Mouse (Mus musculus): Measurements from ENCODE around the gene Ap1s2.

Ap1s2 gene

DNA sequence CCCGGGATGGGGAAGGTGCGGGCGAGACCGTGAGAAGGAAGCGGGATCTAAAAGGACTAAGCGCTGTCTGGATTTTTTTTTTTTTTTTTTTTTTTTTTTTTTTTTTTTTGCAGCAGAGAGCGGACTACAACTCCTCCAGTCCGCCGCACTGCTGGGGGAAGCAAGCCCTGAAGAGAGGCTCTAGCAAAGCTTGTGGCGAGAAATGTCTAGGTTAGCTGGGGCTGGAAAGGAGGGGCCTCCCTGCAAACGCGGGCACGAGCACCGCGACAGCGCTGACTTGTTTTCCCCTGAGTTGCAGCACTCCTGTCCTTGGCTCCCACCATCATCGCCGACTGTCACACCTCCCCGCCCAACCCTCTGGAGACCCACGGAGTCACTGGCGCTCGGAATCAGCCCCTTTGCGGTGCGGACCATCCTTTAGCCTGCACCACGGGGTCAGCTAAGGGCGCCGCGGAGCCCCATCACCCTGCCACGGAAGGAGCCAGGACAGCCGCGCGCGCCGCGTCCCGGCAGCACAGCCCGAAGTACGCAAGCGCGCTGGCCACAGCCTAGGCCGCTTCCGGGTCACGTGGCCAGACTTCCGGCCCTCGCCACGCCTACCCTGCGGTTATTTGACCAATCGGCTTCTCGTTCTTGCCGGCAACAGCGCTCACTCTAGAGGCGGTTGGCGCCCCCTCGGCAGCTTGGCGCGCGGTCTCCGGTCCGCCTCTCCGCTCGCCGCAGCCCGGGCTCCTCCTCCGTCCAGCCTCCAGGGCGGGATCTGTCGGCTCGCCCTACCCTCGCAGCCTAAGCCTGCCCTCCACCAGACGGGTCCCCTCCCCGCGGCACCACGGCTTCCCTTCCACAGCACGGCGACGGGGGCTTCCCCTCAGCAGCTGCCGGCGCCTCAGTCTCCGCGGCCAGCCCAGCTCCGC, at the start of gene Ap1s2:
Ap1s2 (plus strand) TSS at position 681 of the 914 bp plus-strand sequence.
- DNase-seq, result peak; percentile 95 to 96

DNA sequence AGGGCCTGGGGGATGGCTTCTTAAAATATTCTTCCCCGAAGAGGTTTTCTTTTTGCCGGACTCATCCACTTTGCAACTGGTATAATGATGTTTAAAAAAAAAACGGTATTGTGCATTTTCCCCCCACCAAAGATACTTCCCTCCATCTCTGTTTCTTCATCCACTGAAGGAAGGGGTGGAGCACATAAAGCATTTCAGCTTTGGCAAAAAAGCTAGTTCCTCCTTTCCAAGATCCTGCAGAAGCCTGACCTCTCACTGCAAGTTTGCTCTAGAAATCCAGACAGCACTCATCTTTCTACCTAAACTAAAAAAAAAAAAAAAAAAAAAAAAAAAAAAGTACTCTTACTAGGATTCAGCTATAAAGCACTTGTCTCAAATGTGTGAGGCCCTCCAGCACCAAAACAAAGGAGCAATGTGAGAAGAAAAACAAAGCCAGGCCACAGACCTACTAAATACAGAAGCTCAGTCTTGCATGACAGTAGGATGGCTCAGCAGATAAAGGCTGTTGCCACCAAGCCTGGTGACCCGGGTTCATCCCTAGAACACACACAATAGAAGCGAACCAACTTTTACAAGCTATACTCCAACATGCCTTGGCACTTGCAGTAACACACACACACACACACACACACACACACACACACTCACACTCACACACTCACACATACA, 41.0 kb upstream of the Ap1s2 start:
- no peak for DNase-seq

DNA sequence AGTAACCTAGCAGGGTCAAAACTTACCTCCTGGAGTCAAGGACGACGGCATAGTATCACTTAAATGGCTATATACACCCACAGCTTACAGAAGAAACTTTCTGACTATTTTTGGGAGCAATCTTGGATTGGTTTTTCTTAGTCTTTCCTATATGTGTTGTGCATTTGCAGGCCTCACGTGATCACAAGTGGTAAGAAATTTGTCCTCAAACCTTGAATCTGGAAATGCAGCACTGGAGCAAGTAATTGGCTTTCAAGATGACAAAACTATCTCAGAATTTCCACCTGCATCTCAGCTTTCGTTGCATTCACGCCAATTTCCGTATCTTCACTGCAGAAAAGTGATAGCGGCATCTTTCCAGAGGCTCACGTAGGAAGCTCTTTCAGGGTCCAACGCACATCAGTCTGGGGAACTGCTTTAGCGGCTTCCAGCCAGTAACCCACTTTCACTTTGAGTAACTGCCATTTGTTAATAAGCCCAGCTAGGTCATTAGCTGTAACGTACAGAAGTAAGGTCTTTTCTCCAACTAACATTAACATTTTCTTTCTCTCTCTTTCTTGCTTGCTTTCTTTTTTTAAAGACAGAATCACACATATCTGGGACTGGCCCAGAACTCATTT, 40.0 kb upstream of the Ap1s2 start:
- DNase-seq, result no peak

DNA sequence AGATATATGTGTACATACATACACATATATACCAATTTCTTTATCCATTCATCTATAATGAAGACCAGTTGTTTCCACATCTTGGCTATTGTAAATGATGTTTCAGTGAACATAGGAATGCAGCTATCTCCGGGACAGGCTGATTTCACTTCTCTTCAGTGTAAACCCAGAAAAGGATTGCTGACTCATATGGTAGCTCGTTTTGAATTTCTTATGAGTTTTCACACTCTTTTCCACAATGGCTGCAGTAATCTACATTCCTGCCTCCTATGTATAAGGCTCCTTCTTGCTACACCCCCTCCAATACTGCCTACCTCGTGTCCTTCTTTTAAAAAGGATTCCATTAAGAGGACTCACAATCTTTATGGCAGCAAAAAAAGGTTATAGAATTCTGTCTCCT, 32.9 kb upstream of the Ap1s2 start:
- no peak for DNase-seq

DNA sequence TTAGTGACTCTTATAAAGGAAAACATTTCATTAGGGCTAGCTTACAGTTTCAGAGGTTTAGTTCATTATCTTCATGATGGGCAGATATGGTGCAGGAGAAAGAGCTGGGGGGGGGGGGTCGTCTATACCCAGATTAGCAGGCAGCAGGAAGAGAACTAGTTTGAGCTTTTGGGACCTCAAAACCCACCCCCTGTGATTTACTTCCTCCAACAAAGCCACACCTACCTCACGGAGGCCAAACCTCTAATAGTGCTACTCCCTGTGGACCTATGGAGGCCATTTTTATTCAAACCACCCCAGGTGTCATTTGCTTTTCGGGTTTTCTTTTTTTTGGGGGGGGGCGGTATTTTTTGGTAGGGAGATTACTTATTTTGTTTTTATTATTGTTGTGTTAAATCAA, 32.2 kb upstream of the Ap1s2 start:
- DNase-seq, result no peak

DNA sequence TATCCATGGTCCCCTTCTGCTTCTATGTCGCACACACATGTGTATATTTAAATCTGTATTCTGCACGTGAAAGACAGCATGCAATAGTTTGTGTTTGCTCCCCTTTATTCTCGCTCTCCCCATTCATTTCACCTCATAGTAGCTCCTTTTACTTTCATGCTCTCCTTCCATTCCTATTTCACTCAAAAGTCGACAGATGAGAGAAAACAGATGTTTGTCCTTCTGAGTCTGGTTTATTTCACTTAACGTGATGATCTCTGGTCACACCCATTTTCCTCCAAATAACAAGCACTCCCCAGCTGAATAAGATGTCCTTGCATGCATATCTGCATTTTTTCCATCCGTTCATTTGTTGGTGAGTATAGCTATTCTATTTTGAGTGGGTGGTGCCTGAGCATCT, 29.8 kb upstream of the Ap1s2 start:
- no peak for DNase-seq

DNA sequence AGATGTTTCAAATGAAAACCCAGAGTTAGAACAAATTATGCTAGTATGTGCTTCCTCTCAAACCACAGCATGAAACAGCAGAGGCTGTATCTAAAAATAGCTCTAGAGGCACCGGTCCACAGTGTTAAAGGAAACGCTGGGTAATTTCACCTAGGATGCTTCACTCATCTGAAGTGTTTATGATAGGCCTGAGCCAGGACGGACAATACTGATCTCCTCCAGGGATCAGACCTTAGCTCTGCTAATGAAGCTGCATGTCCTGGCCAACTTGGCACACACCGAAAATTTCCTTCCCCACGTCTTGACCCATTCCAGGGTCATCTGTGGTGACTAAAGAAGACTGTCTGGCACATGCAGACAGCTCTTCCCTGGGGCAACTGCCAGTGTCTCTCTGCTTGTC, 29.4 kb upstream of the Ap1s2 start:
- DNase-seq, result peak in 1 of 2 experiments; percentile 1

DNA sequence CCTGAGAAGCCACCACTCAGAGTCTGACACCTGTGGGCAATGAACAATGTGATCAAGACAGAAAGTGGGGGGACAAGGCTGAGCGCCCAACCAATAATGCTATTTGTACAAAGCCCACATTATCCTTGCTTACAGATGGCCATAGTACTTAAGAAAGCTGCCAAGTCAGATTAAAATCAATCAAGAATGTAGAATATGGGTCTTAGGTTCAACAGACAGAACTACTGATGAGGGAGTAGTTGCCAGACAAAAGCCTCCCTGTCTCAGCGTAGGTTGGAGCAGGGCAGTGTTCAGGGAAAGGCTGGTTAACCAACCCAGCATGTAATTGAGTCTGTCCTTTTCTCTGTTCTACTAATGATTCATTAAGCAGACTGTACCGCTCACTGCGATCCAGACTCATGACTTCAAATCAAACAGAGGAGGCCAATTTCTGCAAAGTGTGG, 23.3 kb upstream of the Ap1s2 start:
- no peak for DNase-seq

DNA sequence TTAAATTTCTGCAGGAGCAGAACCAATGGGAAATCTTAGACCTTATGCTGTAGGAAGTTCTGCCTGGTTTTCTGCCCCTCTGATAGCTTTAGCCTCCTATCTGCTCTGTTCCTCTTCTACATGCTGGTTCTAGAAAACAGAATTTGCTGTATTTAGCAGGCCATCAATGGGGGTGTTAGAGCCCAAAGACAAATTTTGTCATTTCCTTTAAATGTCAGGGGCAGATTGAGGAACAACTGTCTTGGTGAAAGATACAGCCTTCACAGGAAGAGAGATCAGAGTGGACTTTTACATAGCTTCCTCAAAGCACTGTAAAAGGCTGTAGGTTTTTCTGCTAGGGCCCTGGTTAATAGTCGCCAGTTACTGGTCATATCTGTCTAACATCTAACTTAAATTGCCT, 11.5 kb upstream of the Ap1s2 start:
- no peak for DNase-seq

DNA sequence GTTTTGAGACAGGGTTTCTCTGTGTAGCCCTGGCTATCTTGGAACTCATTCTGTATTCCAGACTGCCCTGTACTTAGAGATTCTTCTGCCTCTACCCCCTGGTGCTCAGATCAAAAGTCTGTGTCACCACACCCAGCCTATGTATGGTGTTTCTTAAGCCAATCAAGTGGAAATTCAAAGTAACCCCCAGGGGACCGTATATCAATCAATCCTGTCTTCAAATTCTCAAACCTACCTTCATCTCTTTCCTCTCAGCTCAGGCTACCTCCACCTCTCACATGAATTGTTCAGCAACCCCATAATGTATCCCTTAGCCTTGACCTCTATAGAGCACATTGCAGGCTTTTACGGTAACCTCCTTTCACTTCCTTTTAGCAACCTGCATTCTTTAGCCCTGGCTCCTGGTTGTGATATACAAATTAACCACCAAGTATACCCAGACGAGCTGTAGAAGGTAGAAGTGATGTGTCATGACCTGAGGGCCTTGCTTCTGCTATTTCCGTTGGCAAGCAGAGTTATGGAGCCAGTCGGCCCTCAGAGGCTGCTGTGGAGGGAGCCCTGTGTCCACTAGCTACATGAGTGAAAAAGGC, 9.3 kb upstream of the Ap1s2 start:
- no peak for DNase-seq

DNA sequence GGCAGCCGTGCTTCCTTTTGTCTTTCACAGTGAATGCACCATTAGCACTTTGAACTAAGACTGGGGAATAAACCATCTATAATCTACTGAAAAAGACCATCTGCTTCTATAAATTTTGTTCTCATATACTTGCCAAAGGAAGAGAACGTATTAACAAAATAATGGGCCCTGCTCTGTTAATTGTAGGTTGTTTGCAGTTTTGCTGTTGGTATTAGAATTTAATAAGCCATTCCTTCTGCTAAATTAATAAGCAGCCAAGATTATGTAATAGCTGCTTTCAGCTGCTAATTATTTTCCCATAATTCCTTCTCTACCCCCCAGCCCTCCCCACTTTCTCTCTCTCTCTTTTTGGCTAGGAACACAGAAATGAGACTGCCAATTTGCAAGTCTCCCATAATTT, 2.0 kb upstream of the Ap1s2 start:
- no peak for DNase-seq

DNA sequence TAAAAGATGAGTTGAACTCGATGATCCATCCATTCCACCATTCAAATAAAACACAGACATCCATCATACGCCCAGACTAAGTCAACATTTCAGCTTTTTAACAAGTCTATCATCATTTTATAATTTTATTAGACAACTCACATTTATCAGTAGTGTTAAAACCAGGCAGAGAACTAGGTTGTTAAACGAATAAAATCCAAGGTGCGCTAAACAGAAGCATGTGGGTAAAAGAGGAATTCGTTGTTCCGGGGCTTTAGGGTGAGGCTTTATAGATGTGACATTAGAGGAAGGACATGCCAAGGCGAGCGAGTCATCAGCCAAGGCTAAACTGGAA, 847 bp upstream of the Ap1s2 start:
- no peak for DNase-seq

DNA sequence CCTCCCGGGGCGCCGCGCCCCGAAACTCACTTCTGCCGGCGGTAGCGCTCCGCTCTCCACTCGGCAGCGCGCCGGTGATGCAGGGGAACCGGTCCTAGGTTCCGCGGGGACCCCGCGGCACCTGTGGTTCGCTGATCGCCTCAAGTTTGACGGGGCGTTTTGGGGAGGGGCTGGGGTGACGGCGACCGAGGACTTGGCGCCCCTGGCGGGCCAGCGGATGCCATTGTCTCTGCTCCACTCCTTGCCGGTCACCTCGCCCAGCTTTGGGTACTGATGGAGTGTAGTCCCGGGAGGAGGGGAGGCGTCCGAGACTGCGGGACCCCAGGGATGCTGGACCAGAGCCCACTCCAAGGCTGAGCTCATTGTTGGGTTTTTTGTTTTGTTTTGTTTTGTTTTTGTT, 564 bp downstream of the Ap1s2 start:
- peak in 1 of 2 experiments; percentile 27 for DNase-seq

DNA sequence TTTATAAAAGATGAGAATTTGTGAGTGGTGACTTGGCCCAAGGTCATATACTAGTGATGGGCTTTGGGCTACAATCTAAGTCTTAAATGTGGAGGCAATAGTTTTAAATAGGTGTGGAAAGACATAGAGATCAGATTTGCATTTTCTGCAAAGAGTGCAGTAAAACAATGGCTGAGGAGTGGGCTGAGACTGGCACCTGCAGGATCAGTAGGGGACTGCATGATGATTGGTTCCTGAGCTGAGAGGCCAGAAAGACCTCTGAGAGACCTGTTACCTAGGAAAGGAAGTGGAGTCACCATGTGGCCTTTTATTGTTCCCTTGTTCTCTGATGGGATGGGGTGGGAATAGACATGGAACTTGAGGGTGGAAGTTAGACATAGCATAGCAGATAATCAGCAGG, 4.0 kb downstream of the Ap1s2 start:
- DNase-seq, result peak in 1 of 2 experiments; percentile 21

DNA sequence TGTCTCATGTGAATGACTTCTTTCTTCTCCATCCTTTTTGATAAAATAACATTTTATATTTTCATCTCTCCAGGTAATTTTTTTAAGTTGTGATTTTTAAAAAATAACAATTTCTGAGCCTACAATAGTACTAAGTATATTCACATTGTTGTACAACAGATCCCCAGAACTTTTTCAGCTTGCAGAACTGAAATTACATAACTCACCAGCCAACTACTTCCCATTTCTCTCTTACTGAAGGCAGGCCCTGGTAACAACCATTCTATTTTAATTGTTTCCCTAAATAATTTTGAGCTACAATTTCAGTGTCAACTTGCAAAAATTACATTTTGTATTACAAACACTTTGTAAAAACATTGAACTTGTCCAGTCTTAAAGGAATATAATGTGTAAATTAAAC, 20.7 kb downstream of the Ap1s2 start:
- no peak for DNase-seq

DNA sequence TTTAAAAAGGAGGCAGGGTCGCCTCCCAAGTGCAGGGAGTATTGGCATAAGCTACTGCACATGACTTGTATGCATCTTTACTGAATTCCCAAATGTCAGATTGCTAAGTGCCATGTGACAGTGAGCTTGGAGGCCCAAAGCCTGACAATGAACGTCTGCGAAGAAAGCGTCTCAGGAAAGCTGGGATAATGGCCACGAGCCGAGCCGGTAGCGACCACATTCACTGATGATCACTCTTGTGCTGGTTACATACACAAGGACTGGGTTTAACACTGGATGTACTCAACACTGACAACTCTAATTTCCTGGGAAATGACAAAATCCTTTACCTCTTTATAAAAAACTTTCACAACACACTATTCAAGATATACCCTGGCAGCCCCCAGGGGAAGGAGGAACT, 25.9 kb downstream of the Ap1s2 start:
- DNase-seq, result no peak

DNA sequence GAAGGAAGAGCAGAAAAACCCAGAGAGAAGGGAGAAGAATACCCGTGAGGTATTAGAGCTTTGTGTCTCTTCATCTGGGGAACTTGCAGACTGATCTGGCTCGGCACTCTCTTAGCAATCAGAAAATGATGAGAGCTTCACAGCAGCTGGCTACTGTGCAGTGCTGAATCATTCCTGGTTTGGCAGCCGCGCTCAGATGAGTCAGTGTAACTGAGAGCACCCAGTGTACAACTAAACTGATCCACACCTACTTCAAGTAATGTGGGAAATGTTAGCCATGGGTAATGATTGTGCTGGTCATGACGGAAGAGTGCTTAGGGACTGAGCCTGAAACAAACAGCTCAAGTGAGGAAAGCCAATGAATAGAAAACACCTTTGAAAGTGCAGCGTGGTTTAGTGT, 29.8 kb downstream of the Ap1s2 start:
- no peak for DNase-seq

DNA sequence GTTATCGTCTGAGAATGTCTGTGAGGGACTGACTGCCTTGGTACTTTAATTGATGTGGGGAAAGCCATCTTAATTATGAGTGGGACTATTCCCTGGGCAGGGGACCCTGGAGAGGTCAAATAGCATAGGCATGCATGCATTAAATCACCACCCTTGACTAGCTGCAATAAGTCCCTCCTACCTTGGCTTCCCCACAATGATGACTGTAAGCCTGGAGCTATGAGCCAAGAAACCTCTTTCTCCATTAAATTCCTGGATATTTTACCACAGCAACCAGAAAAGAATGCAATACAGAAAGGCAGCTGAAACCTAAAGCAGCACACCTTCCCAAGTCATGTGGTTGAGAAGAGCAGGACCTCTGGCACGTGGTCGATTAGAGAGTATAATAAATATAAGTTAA, 35.6 kb downstream of the Ap1s2 start:
- no peak for DNase-seq

DNA sequence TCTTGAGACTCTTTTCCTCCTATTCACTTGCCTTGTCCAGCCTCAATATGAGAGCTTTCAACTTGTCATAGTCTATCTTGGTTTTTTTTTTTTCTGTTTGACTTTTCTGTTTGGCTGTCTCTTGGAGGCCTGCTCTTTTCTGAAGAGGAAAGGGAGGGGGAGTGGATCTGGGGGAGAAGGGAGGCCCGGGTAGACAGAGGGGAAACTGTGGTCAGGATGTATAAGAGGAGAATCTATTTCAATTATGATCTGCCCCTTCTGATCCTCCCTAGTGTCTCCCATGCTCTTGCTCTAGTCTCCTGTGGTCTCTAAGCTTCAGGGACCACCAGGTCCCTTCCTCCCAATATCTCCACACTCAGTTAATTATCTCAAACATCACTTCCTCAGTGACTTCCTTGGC, 42.8 kb downstream of the Ap1s2 start:
- DNase-seq, result no peak

DNA sequence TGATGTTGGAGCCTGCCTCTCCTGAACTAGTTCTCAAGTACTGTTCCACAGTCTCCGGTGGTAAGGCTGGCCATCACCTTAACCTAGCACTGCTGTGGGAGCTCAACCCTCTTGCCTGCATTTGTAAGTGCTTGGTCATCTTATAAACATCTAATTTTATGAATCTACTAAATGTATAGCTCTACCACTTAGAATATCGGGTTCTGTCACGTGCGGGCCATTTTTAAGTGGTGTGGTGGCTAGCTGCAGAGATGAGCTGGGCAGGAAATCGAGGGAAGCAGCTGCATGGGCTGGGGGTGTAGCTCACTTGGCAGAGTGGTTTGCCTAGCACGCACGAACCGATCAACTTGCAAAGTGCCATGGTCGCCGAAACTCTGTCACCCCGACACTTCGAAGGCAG, 48.6 kb downstream of the Ap1s2 start:
- no peak for DNase-seq

DNA sequence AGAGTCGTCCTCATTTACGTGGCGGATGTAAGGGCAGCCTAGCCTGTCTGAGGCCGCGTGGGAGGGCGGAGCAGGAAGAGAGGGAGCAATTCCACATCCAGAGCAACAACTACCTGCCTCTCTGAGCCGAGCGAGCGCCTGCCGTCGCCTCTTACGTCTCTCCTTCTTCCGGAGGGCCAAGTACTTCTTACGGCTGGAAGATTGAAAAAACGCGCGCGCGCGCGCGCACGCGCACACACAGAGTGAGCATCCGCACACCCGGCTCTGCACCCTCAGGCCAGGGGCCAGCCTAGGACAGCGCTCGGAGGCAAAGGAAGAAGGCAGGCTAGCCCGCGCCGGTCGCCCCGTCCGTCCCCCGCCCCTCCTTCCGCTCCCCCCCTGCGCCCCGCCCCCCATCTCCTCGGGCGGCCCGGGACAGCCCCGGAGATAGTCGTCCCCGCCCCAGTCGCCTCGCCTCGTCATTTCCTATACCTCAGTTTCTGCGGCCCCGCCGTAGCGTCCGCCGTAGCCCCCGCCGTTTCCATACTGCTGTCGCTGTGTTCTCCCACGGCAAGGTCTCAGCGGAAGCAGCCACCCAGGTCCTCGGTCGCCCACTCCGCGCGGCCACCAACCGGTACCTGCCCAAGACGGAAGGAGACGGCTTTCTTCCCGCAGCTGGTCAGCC, 49.1 kb downstream of the Ap1s2 start:
- DNase-seq, result peak; percentile 57 to 86

DNA sequence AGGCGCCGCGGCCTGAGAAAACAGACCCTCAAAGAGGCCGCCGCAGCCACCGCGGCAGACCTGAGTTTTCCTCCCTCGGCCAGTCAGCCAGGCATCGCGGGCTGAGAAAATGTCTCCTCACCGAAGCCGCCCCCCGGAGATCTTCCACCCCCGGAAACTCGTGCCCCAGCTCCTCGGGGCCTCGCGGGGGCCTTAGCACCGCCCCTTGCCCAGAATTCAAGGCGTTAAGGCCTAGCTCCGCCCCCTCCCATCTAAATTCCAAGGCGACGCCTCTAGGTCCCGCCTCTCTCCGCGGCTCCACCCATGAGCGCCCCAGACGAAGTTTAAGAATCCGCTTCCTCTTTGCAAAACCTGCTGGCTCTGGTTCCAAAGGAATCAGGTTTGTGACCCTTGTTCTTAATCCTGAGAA, 49.7 kb downstream of the Ap1s2 start, which contains the start of gene Zrsr2:
Zrsr2 (minus strand) TSS at position 195 of the 409 bp plus-strand sequence.
- DNase-seq, result peak; percentile 89 to 93

DNA sequence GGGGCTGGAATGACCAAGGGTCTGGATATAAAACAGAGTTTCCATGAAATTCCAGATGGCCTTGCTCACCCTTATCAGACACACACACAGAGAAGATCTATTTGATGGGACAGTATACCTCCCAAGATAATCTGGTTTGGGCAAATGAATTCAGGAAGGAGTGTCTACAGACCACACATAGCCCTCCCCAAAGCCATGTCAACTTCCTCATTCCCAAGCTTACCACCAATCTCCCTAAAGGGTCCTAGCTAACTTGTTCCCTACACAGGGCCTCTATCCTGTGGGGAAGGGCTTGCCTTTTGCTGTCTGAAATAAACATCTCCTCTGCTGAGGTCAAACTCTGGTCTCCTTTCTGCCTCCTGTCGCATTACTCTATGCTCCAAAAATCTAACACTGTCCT, 72.3 kb downstream of the Ap1s2 start:
- DNase-seq, result no peak
